Mouse (Mus musculus): ENCODE results near the gene Rerg.

DNA sequence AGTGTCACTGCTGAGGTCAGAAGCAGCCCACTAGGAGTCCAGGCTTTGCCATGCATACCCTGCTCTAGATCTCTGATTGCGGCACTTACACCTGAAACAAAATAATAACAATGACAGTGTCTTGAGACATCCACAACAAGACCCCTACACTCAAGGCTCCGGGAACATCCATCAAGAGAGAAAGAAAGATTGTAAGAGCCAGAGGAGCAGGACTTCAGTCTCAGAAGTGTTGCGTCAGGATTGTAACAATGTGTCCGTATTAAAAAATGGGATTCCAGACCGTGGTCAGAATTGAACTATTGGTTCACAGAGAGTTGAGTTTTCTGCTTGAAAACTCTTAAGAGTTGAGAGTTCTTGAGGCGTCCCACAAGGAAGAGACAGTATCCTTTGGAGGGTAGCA is 10.3 kb upstream of the Rerg start:
- no peak for TF ChIP-seq CTCF (IDR thresholded peaks at IDR 0.05; ENCODE audit: low read depth, low read length)
- TF ChIP-seq POLR2A (IDR thresholded peaks at IDR 0.05; ENCODE audit: borderline replicate concordance, low read depth, low read length), result no peak

All from bone marrow macrophage, adult 2 months (primary cell).